Mouse (Mus musculus): ENCODE measurements at regions not wholly inside any gene's neighbourhood (a gene's known extent, or its start where the extent isn't known, plus 50 kb on each side); places are given as distances from the start of the nearest gene placed in this dataset.

DNA sequence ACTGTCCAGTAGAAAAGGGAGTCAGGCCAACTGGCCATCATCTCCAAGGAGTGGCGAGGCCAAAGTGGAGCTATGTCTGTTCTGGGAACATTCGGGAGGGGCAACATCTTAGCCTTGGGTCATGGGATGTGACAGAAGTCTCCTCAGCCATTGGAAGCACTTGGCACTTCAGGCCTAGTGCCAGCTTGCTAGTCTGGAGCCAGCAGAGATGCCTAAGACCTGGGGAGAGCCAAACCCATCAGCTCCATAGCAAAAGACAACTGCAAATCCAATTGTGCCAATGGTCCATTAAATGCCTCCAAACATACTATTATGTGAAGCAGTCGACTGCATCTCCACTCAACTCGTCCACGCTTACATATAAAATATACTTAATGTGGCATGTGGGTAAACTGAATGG lies 136.9 kb downstream of the Tle3 start:
- no peak for DNase-seq (ENCODE audit: low spot score in 2 of 2)

GRCm38 (mm10) chr9:61500851-61501250 lies 128.7 kb downstream of the Tle3 start:
- DNase-seq (ENCODE audit: low spot score in 2 of 2): no peak

GRCm38 (mm10) chr9:61492896-61493295 lies 120.7 kb downstream of the Tle3 start:
- DNase-seq (ENCODE audit: low spot score in 2 of 2): no peak

- no peak for DNase-seq (ENCODE audit: low spot score in 2 of 2)
These were observed 119.1 kb downstream of the Tle3 start for GRCm38 (mm10) chr9:61491131-61491712.

DNA sequence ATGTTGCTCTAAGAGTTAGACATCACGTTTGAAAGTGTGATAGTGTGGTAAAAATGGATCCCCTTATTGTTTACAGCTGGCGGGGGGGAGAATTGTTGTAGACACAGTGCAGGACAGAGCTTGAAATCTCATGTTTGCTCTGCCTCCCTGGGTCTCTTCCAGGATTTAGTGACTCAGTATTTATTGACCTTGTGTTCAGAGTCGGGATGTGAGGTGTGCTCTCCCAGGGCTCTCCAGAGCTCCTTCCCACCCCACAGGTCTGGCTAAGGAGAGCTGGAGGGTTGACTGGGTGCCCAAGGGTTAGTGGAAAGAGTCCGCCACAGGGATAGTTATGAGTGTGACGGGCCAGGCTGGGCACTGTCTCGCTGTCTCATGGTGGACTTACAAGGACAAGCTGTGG lies 117.8 kb downstream of the Tle3 start:
- DNase-seq (ENCODE audit: low spot score in 2 of 2): no peak

DNA sequence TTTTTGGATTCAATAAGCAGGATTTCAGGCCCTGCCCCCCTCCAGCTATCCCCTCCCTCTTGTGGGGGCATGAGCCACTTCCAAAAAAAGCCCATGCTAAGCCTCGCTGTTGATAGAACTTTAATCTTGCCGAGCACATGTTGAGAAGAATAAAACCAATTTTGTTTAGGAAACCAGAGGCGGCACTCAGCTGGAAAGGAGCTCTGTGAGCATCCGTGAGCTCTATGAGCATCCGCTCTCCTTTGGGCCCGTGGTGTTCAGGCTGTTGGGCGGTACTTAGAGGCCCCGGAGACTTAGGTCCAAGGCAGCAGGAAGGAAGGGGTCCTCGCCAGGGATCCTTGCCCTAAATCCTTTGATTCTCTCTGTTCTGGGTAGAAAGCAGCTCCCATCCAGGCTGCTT lies 117.0 kb downstream of the Tle3 start:
- no peak for DNase-seq (ENCODE audit: low spot score in 2 of 2)

GRCm38 (mm10) chr9:61487824-61488223 lies 115.7 kb downstream of the Tle3 start:
- no peak for DNase-seq (ENCODE audit: low spot score in 2 of 2)

- DNase-seq (ENCODE audit: low spot score in 2 of 2): no peak
These were observed 115.0 kb downstream of the Tle3 start for GRCm38 (mm10) chr9:61487146-61487545.

DNA sequence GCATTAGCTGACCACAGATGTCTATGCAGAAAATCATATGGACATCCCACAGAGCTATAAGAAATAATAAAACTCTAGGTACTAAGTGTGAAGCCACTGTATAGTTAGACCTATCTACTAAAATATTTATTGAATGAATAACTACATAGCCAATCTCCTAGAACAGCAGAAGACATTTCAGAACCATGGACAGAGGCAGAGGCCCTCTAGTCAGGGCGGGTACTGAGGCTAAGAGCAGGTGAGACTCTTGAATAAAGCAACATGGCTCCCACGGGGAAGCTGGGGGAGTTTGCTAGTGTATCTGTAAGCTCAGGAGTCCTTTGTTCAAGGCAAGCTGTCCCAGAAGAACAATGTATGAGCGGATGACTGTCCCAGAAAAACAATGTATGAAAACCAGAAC lies 112.2 kb downstream of the Tle3 start:
- no peak for DNase-seq (ENCODE audit: low spot score in 2 of 2)

DNA sequence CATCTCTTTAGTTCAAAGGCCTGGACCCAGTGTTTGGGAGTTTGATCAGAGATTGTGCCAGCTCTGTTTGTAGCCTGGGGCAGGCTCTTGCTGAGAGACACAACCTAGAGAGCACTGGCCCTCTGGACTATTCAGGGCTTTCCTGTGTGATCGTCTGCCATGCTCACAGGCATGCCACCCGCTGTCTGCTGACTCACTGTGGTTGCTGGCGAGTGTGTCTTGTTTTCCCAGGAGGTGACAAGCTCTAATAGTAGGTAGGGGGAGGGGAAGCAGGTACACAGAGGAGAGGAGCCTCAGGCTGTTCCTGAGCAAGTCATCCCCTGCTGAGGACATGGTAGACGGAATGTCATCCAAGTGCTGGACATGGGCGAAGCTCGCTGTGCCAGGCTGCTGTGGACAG lies 107.5 kb downstream of the Tle3 start:
- no peak for DNase-seq (ENCODE audit: low spot score in 2 of 2)

- no peak for DNase-seq (ENCODE audit: low spot score in 2 of 2)
These were observed 106.7 kb downstream of the Tle3 start for GRCm38 (mm10) chr9:61478862-61479261.

- DNase-seq (ENCODE audit: low spot score in 2 of 2): peak; percentile 13 to 16
These were observed 104.2 kb downstream of the Tle3 start for GRCm38 (mm10) chr9:61476351-61476750.

DNA sequence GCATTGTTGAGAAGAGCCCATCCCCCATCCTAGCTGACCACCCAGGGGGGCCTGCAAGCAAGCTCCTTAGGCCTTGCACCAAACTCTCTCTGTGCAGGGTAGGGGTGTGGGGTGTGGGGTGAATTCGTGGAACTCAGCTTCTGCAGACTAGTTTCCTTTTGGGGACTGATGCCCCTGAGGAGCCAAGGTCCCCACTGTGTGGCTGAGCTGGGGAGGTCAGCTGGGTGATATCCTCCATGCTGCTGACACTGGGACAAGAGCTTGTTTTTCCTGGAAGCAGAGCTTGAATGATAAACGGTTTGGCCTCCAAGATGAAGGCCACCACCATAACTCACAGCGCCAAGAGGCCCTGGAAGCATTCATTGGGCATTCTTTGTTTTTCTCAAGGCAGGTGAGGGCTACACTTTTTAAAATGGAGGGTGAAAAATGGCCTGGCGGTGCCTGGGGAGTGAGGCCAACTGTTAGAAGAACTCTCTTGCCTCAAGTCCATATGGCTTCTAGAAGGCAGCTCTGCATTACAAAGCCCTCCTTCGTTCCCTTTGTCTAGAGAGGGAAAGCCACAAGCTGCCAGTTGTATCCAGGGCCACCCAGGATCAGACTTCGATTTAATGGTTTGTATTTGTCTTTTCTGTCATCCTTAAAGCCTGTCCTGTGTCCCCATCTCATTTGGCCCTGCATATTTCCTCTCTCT lies 98.8 kb downstream of the Tle3 start:
- no peak for DNase-seq (ENCODE audit: low spot score in 2 of 2)

DNA sequence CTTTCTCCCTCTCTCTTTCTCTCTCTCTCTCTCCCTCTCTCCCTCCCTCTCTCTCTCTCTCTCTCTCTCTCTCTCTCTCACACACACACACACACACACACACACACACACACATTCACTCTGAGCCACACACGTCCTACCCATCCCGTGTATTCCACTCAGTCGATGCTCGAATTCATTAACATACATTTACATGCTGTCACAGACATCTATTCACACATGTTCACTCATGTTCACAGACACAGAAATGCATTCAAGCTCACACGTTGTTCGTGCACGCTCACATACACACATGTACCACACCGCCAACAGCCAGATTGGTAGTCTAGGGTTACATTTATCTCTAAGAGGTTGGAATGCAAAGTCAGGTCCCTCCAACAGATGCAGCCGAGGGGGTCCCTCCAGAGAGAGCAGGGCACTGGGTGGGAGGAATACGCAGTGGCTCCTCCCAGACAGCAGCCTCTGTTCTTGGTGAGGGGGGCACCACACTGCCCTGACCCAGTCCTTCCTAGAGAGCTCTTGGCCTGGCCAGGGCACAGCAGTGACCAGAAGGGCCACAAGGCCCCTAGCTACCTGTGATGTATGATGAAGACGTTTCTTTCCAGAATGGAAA lies 96.8 kb downstream of the Tle3 start:
- no peak for DNase-seq (ENCODE audit: low spot score in 2 of 2)

GRCm38 (mm10) chr9:61468368-61468848 lies 96.2 kb downstream of the Tle3 start:
- DNase-seq (ENCODE audit: low spot score in 2 of 2): no peak
